Mouse (Mus musculus): ENCODE results near the gene Etl4. TPM values are rescaled to one million over a fixed set of nuclear protein-coding genes. Genes with fewer than 3 reads are reported as not detected.
A peak's percentile ranks its signal among the peaks of the same experiment; 100 is the strongest.

The Etl4 gene
- polyA plus RNA-seq, 1 experiment from 2014 or later, result 32.2 TPM

GRCm38 (mm10) chr2:20479199-20479598 lies 569.6 kb downstream of the Etl4 start:
- H3K9me3 ChIP-seq, result no peaks in the 10 kb centered on the region
- 72% methylated on average over 2 of the region's 2 CpGs for WGBS
- H3K36me3 ChIP-seq, result no peaks in the 10 kb centered on the region
- no peak overlapping the region for H3K4me2 ChIP-seq
- H3K27ac ChIP-seq, result no peak overlapping the region
- H3K4me3 ChIP-seq (replicated peaks), result no peak overlapping the region
- no peak overlapping the region for H3K9ac ChIP-seq
- ATAC-seq (ENCODE audit: insufficient read depth, low FRiP score, low read depth), result no peak
- H3K4me1 ChIP-seq, result no peaks in the 10 kb centered on the region
- H3K27me3 ChIP-seq (replicated peaks), result no peaks in the 10 kb centered on the region

GRCm38 (mm10) chr2:20486137-20486788 lies 576.7 kb downstream of the Etl4 start:
- ATAC-seq (ENCODE audit: insufficient read depth, low FRiP score, low read depth), result no peak
- H3K27me3 ChIP-seq (replicated peaks), result no peaks in the 10 kb centered on the region
- no peaks in the 10 kb centered on the region for H3K4me1 ChIP-seq
- WGBS, result 50% methylated on average over 2 of the region's 2 CpGs
- no peaks in the 10 kb centered on the region for H3K9me3 ChIP-seq
- no peak overlapping the region for H3K4me2 ChIP-seq
- no peak overlapping the region for H3K4me3 ChIP-seq (replicated peaks)
- H3K9ac ChIP-seq, result no peak overlapping the region
- H3K27ac ChIP-seq, result no peak overlapping the region
- no peaks in the 10 kb centered on the region for H3K36me3 ChIP-seq

GRCm38 (mm10) chr2:20489090-20489489 lies 579.5 kb downstream of the Etl4 start:
- no peaks in the 10 kb centered on the region for H3K27me3 ChIP-seq (replicated peaks)
- no peak overlapping the region for H3K27ac ChIP-seq
- no peak overlapping the region for H3K4me2 ChIP-seq
- no peak overlapping the region for H3K9ac ChIP-seq
- no peak for ATAC-seq (ENCODE audit: insufficient read depth, low FRiP score, low read depth)
- H3K9me3 ChIP-seq, result no peaks in the 10 kb centered on the region
- no peaks in the 10 kb centered on the region for H3K4me1 ChIP-seq
- no peak overlapping the region for H3K4me3 ChIP-seq (replicated peaks)
- 72% methylated on average over 3 of the region's 3 CpGs for WGBS
- no peaks in the 10 kb centered on the region for H3K36me3 ChIP-seq

- H3K27ac ChIP-seq, result no peak overlapping the region
- no peak for ATAC-seq (ENCODE audit: insufficient read depth, low FRiP score, low read depth)
- WGBS, result 59% methylated on average over 2 of the region's 2 CpGs
- no peaks in the 10 kb centered on the region for H3K9me3 ChIP-seq
- no peak overlapping the region for H3K4me2 ChIP-seq
- no peaks in the 10 kb centered on the region for H3K36me3 ChIP-seq
- H3K27me3 ChIP-seq (replicated peaks), result no peaks in the 10 kb centered on the region
- no peaks in the 10 kb centered on the region for H3K4me1 ChIP-seq
- H3K4me3 ChIP-seq (replicated peaks), result no peak overlapping the region
- H3K9ac ChIP-seq, result no peak overlapping the region
Observed at GRCm38 (mm10) chr2:20492125-20492524, 582.5 kb downstream of the Etl4 start.

- Histone ChIP-seq H3K36me3 (no peaks in the 10 kb centered on the region), H3K9ac (no peak overlapping the region), H3K9me3 (no peaks in the 10 kb centered on the region), H3K4me1 (no peaks in the 10 kb centered on the region), H3K27ac (no peak overlapping the region), H3K27me3 (replicated peaks) (no peaks in the 10 kb centered on the region), H3K4me2 (no peak overlapping the region), H3K4me3 (replicated peaks) (no peak overlapping the region)
- ATAC-seq (ENCODE audit: insufficient read depth, low FRiP score, low read depth), result no peak
- WGBS, result 79% methylated on average over 2 of the region's 2 CpGs
Observed at GRCm38 (mm10) chr2:20493806-20494205, 584.2 kb downstream of the Etl4 start.

- ATAC-seq (ENCODE audit: insufficient read depth, low FRiP score, low read depth), result no peak
Observed at GRCm38 (mm10) chr2:20494666-20495065, 585.1 kb downstream of the Etl4 start.

GRCm38 (mm10) chr2:20496219-20496800 lies 586.7 kb downstream of the Etl4 start:
- Histone ChIP-seq H3K9ac (no peak overlapping the region), H3K4me1 (no peaks in the 10 kb centered on the region), H3K4me3 (replicated peaks) (no peak overlapping the region), H3K4me2 (no peak overlapping the region), H3K36me3 (no peaks in the 10 kb centered on the region), H3K9me3 (no peaks in the 10 kb centered on the region), H3K27ac (no peak overlapping the region), H3K27me3 (replicated peaks) (no peaks in the 10 kb centered on the region)
- 60% methylated on average over 8 of the region's 8 CpGs for WGBS
- no peak for ATAC-seq (ENCODE audit: insufficient read depth, low FRiP score, low read depth)

More at GRCm38 (mm10) chr2:20494666-20495065, 585.1 kb downstream of the Etl4 start:
- 27% methylated on average over 3 of the region's 3 CpGs for WGBS
- Histone ChIP-seq H3K4me2 (no peak overlapping the region), H3K9me3 (no peaks in the 10 kb centered on the region), H3K9ac (no peak overlapping the region), H3K27me3 (replicated peaks) (no peaks in the 10 kb centered on the region), H3K4me1 (no peaks in the 10 kb centered on the region), H3K36me3 (no peaks in the 10 kb centered on the region), H3K4me3 (replicated peaks) (no peak overlapping the region), H3K27ac (no peak overlapping the region)

GRCm38 (mm10) chr2:20507832-20508723 lies 598.5 kb downstream of the Etl4 start:
- ATAC-seq (ENCODE audit: insufficient read depth, low FRiP score, low read depth), result no peak
- Histone ChIP-seq H3K4me2 (no peak overlapping the region), H3K36me3 (no peaks in the 10 kb centered on the region), H3K27ac (no peak overlapping the region), H3K27me3 (replicated peaks) (no peaks in the 10 kb centered on the region), H3K4me1 (no peaks in the 10 kb centered on the region), H3K9me3 (no peaks in the 10 kb centered on the region), H3K9ac (no peak overlapping the region), H3K4me3 (replicated peaks) (no peak overlapping the region)
- 53% methylated on average over 6 of the region's 6 CpGs for WGBS

- WGBS, result 60% methylated on average over 3 of the region's 3 CpGs
- no peak for ATAC-seq (ENCODE audit: insufficient read depth, low FRiP score, low read depth)
- Histone ChIP-seq H3K4me3 (replicated peaks) (no peak overlapping the region), H3K4me2 (no peak overlapping the region), H3K27ac (no peak overlapping the region), H3K27me3 (replicated peaks) (no peaks in the 10 kb centered on the region), H3K9me3 (no peaks in the 10 kb centered on the region), H3K4me1 (no peaks in the 10 kb centered on the region), H3K36me3 (no peaks in the 10 kb centered on the region), H3K9ac (no peak overlapping the region)
Observed at GRCm38 (mm10) chr2:20508724-20509052, 599.1 kb downstream of the Etl4 start.

- Histone ChIP-seq H3K4me3 (replicated peaks) (no peak overlapping the region), H3K36me3 (no peaks in the 10 kb centered on the region), H3K9ac (no peak overlapping the region), H3K27me3 (replicated peaks) (no peaks in the 10 kb centered on the region), H3K9me3 (no peaks in the 10 kb centered on the region), H3K4me1 (no peaks in the 10 kb centered on the region), H3K4me2 (no peak overlapping the region), H3K27ac (no peak overlapping the region)
- WGBS, result 70% methylated on average over 2 of the region's 2 CpGs
- ATAC-seq (ENCODE audit: insufficient read depth, low FRiP score, low read depth), result no peak
Observed at GRCm38 (mm10) chr2:20510061-20510460, 600.5 kb downstream of the Etl4 start.

GRCm38 (mm10) chr2:20516270-20516865 lies 606.8 kb downstream of the Etl4 start:
- Histone ChIP-seq H3K4me3 (replicated peaks) (no peak overlapping the region), H3K4me2 (no peak overlapping the region), H3K27ac (no peak overlapping the region), H3K27me3 (replicated peaks) (no peaks in the 10 kb centered on the region), H3K9ac (no peak overlapping the region), H3K4me1 (peaks cover 7% of the 10 kb centered on the region; the same call in 1 of the 2 replicates), H3K9me3 (no peaks in the 10 kb centered on the region), H3K36me3 (no peaks in the 10 kb centered on the region)
- WGBS, result 90% methylated on average over 8 of the region's 8 CpGs
- ATAC-seq (ENCODE audit: insufficient read depth, low FRiP score, low read depth), result no peak

- no peak overlapping the region for H3K4me3 ChIP-seq (replicated peaks)
- no peak overlapping the region for H3K4me2 ChIP-seq
- WGBS, result 81% methylated on average over 2 of the region's 2 CpGs
- no peak for ATAC-seq (ENCODE audit: insufficient read depth, low FRiP score, low read depth)
- H3K27ac ChIP-seq, result peak overlapping the region; percentile 93; the same call in 1 of the 2 replicates
- no peaks in the 10 kb centered on the region for H3K36me3 ChIP-seq
- no peaks in the 10 kb centered on the region for H3K27me3 ChIP-seq (replicated peaks)
- no peaks in the 10 kb centered on the region for H3K9me3 ChIP-seq
- H3K9ac ChIP-seq, result no peak overlapping the region
- H3K4me1 ChIP-seq, result peaks cover 19% of the 10 kb centered on the region
Observed at GRCm38 (mm10) chr2:20517853-20518252, 608.3 kb downstream of the Etl4 start.
